Mouse (Mus musculus) midbrain, postnatal 0 days (tissue): ENCODE measurements around the gene Mrtfb. TPM values are rescaled to one million over a fixed set of nuclear protein-coding genes. Genes with fewer than 3 reads are reported as not detected.
A peak's percentile ranks its signal among the peaks of the same experiment; 100 is the strongest.

Experiments
- ATAC-seq: fragments of 200-750 bp; cut with Nextera tagmentation; 2 replicates; pipeline ENCODE4 v1.8.0; 2017; ENCODE audit warnings: moderate number of reproducible peaks, mild to moderate bottlenecking, moderate TSS enrichment, moderate library complexity; ENCODE audit not compliant: low FRiP score
- DNase-seq: peaks from one replicate; pipeline ENCODE4 v3.0.0-alpha.2; 2015; ENCODE audit warnings: low spot score
- H3K27ac ChIP-seq: fragments of 300-500 bp; sonication (generic); 2 replicates; pipeline ENCODE4 v1.5.1; 2014; ENCODE audit warnings: low read depth, mild to moderate bottlenecking, low read length, mixed read lengths
- H3K27me3 ChIP-seq: fragments of 300-500 bp; sonication (generic); 2 replicates; pipeline ENCODE4 v1.6.1; 2014; ENCODE audit warnings: low read length, control low read depth, mixed read lengths; ENCODE audit not compliant: insufficient read depth
- H3K36me3 ChIP-seq: fragments of 300-500 bp; sonication (generic); 2 replicates; pipeline ENCODE4 v1.6.1; 2014; ENCODE audit warnings: low read length, control low read depth, mixed read lengths; ENCODE audit not compliant: insufficient read depth
- H3K4me1 ChIP-seq: fragments of 300-500 bp; sonication (generic); 2 replicates; pipeline ENCODE4 v1.6.1; 2014; ENCODE audit warnings: mild to moderate bottlenecking, control low read depth, antibody characterized with exemption, low read length, mixed read lengths; ENCODE audit not compliant: insufficient read depth
- H3K4me2 ChIP-seq: fragments of 300-500 bp; sonication (generic); 2 replicates; pipeline ENCODE4 v1.6.1; 2014; ENCODE audit warnings: low read depth, mild to moderate bottlenecking, low read length, mixed read lengths; ENCODE audit not compliant: poor library complexity, severe bottlenecking
- H3K4me3 ChIP-seq: fragments of 300-500 bp; sonication (generic); 2 replicates; pipeline ENCODE4 v1.5.1; 2014; ENCODE audit warnings: low read depth, mild to moderate bottlenecking, low read length, moderate library complexity
- H3K9ac ChIP-seq: fragments of 300-500 bp; sonication (generic); replicated peaks from 2 replicates; pipeline ENCODE4 v1.6.1; 2014; ENCODE audit warnings: mild to moderate bottlenecking, low read length, moderate library complexity, mixed read lengths; ENCODE audit not compliant: poor library complexity, severe bottlenecking
- H3K9me3 ChIP-seq: fragments of 300-500 bp; sonication (generic); 2 replicates; pipeline ENCODE4 v1.6.1; 2016; ENCODE audit warnings: low read length, control low read depth
- CTCF ChIP-seq: IDR thresholded peaks from 2 replicates; pipeline ENCODE4 v1.5.1; 2016; ENCODE audit warnings: antibody characterized with exemption, mild to moderate bottlenecking
- WGBS: fragments of 180-500 bp; shearing (Covaris S2); extraction: QIAGEN DNeasy Blood & Tissue Kit; methylation state at CpG from one replicate; pipeline ENCODE4 v1.1.7; 2014; 5-methylcytosine and 5-hydroxymethylcytosine counted together
- polyA plus RNA-seq: library from polyadenylated mRNA; unstranded; fragments of >200 nt; fragmentation: Nextera tagmentation; extraction: Ambion mirVana; gene quantifications from 2 replicates; pipeline ENCODE4 v1.2.1, GENCODE M21; 2015
- total RNA-seq: library from RNA; depleted of rRNA; stranded (reverse); fragments of >200 nt; gene quantifications from 2 replicates; pipeline ENCODE4 v1.2.3, GENCODE M21; 2014

Gene Mrtfb
- total and polyA plus RNA-seq, 2 experiments from 2014 or later, result 13.8 to 24.1 TPM

DNA sequence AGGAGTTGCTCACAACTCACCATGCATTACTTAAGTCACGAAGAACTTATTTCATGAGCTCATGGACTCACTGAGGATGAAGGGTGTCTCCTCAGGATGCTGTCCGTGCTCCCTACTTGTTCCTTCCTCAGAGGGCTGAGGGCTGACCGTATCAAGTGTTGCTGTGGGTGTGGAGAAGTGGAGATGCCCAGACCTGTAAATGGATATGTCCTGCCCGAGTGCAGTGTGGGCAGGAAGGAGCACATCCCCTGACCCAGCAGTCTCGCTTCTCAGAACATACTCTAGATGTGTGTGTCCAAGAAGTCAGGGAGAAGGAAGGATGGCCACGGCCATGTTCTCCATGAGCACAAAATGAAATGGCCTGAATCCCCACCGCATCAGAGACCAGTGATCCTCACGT is 38.3 kb upstream of the Mrtfb start:
- Histone ChIP-seq H3K4me3 (no peak overlapping the region), H3K9me3 (no peaks in the 10 kb centered on the region)
- 89% methylated on average over 8 of the region's 8 CpGs for whole genome bisulfite sequencing

DNA sequence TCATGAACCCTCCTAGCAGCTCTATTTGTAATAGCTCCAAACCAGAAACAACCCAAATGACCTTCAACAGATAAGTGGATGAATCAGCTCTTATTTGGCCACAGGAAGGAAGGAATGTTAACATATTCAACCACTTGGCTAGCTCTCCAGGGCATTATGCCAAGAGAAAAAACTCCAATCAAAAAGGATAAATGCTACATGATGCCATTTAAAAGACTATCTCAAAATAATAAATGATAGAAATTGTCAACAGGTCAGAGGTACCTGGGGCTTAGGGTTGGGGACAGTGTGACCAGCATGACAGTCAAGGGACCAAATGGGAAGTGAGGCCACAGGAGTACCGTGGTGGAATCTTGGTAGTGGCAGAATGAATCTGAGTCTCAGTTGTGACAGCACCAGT is 34.8 kb upstream of the Mrtfb start:
- H3K4me2 ChIP-seq, result no peak overlapping the region
- H3K4me1 ChIP-seq, result no peaks in the 10 kb centered on the region
- no peak overlapping the region for H3K4me3 ChIP-seq
- WGBS, result 86% methylated on average over 1 of the region's 1 CpGs
- no peak for TF ChIP-seq CTCF
- H3K9me3 ChIP-seq, result no peaks in the 10 kb centered on the region
- no peak overlapping the region for H3K27ac ChIP-seq
- H3K36me3 ChIP-seq, result no peaks in the 10 kb centered on the region
- H3K9ac ChIP-seq, result no peak overlapping the region
- DNase-seq (no peak), ATAC-seq (no peak)
- no peaks in the 10 kb centered on the region for H3K27me3 ChIP-seq

More for the DNA sequence above, 38.3 kb upstream of the Mrtfb start:
- H3K9ac ChIP-seq, result no peak overlapping the region
- H3K36me3 ChIP-seq, result no peaks in the 10 kb centered on the region
- TF ChIP-seq CTCF, result no peak
- no peaks in the 10 kb centered on the region for H3K27me3 ChIP-seq
- no peak for DNase-seq
- H3K4me2 ChIP-seq, result no peak overlapping the region
- H3K4me1 ChIP-seq, result no peaks in the 10 kb centered on the region
- no peak overlapping the region for H3K27ac ChIP-seq
- ATAC-seq, result no peak

DNA sequence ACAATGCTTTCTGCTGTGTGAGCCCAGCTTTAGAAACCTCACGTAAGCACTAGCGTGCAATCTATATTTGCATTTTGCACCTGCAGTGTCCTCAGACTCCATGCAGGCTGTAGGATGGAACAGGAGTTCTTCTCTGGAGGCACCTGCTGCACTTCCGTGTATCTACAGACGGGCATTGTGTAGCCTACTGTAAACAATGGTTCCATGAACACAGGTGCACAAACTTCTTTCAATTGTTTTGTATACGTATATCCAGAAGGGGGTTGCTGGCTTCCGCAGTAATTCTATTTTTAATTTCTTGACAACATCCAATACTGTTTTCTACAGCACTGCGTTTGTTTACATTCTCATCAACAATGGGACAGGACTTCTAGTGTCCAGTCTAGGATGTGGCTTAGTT is 24.2 kb upstream of the Mrtfb start:
- H3K36me3 ChIP-seq, result no peaks in the 10 kb centered on the region
- ATAC-seq (no peak), DNase-seq (no peak)
- TF ChIP-seq CTCF, result no peak
- WGBS, result 89% methylated on average over 7 of the region's 7 CpGs
- no peak overlapping the region for H3K9ac ChIP-seq
- H3K9me3 ChIP-seq, result no peaks in the 10 kb centered on the region
- H3K4me1 ChIP-seq, result no peaks in the 10 kb centered on the region
- no peak overlapping the region for H3K27ac ChIP-seq
- H3K4me3 ChIP-seq, result no peak overlapping the region
- H3K4me2 ChIP-seq, result no peak overlapping the region
- no peaks in the 10 kb centered on the region for H3K27me3 ChIP-seq

DNA sequence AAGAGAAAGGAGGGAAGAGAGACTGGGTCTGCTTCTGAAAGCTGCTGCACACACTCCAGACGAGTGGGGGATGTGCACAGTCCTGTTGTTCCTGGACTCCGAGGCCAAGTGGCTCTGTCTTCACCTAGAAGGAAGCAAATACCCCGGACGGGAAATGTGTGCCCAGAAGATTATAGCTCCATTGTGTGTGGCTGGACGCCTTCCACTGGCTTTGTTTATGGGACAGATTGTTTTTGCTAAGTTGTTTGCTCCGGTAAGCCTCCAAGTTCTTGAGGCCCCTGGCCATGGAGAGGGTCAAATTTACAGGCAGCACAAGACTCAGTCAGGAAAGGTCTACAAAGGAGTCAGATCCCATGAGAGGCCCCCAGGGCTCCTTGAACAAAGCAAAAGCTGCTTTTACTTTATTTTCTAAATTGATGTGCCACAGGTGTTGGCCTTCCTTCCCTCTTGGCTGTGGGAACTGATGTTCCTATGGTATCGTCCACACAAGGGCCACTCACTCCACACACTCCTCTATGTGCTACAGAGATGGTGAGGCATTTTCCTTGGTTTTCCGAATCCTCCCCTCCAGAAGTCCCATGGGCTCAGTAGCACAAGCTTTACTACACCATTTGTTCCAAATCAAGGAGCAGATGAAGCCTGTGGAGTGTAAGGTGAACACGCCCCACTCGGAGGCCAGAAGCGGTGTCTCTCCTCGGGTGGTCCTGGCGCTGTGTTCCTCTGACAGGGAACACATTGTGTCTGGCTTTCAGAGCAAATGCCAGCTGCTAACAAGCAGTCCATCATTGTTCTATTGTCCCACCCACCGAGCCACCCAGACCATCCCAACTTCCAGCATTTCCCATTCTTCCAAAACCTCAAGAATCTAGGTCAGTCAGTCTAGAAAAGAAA is 23.1 kb upstream of the Mrtfb start:
- Histone ChIP-seq H3K9ac (no peak overlapping the region), H3K4me3 (no peak overlapping the region), H3K4me2 (no peak overlapping the region), H3K9me3 (no peaks in the 10 kb centered on the region), H3K27me3 (no peaks in the 10 kb centered on the region), H3K36me3 (no peaks in the 10 kb centered on the region), H3K27ac (no peak overlapping the region), H3K4me1 (no peaks in the 10 kb centered on the region)
- WGBS, result 63% methylated on average over 14 of the region's 14 CpGs
- DNase-seq (peak; percentile 5), ATAC-seq (no peak)
- TF ChIP-seq CTCF, result no peak

DNA sequence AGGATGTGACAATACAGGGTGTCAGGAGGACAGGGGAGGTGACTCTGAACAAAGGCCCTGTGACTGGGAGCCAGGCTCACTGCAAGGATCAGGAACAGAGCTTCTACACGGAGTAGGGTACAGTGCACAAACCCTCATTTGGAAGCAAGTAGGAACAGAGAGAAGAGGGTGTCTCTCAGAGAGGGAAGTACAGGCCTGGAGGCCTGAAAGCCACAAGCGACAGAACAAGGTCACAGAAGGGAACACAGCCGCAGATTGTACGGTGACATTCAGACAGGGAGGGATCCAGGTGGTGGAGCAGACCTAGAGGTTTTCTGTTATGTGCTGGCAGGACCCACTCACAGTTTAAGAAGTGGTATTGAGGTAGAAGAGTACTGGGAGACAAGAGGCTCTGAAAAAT is 17.2 kb upstream of the Mrtfb start:
- ATAC-seq (no peak), DNase-seq (no peak)
- H3K9me3 ChIP-seq, result no peaks in the 10 kb centered on the region
- H3K9ac ChIP-seq, result no peak overlapping the region
- no peak overlapping the region for H3K27ac ChIP-seq
- H3K4me3 ChIP-seq, result no peak overlapping the region
- no peak overlapping the region for H3K4me2 ChIP-seq
- TF ChIP-seq CTCF, result no peak
- 79% methylated on average over 4 of the region's 4 CpGs for WGBS
- no peaks in the 10 kb centered on the region for H3K27me3 ChIP-seq
- H3K36me3 ChIP-seq, result no peaks in the 10 kb centered on the region
- H3K4me1 ChIP-seq, result no peaks in the 10 kb centered on the region

DNA sequence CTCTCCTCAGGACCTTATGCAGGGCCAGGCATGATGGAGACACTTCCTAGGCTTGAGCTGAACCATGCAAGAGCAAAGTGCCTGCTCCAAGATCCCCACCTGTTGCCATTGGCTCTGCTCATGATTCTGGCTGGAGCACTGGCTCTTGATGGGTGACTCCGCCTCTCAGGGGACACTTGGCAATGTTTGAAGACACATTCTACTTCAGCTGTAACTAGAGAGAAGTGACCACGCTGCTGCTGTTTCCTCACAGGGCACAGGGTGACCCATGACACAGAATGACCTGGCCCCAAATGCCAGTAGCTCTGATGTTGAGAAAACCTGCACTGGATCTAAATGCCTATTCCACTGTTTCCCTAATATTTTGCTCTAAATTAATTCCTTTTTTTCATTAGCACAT is 16.7 kb upstream of the Mrtfb start:
- ATAC-seq, result no peak
- Histone ChIP-seq H3K36me3 (no peaks in the 10 kb centered on the region), H3K9me3 (no peaks in the 10 kb centered on the region), H3K4me3 (no peak overlapping the region), H3K4me1 (no peaks in the 10 kb centered on the region), H3K27me3 (no peaks in the 10 kb centered on the region), H3K4me2 (no peak overlapping the region), H3K9ac (no peak overlapping the region), H3K27ac (no peak overlapping the region)
- DNase-seq, result no peak
- 73% methylated on average over 2 of the region's 2 CpGs for WGBS
- TF ChIP-seq CTCF, result no peak
